Mouse (Mus musculus): Measurements from ENCODE around the gene Ube2v1. TPM values are rescaled to one million over a fixed set of nuclear protein-coding genes. Genes with fewer than 3 reads are reported as not detected.
A peak's percentile ranks its signal among the peaks of the same experiment; 100 is the strongest.
"Not testable (repeated sequence)": the region's sequence is repeated elsewhere in the genome, so short reads cannot be mapped to it uniquely, and the experiment has no call there.

The Ube2v1 gene
- polyA plus RNA-seq, 1 experiment from 2014 or later = 410 TPM

DNA sequence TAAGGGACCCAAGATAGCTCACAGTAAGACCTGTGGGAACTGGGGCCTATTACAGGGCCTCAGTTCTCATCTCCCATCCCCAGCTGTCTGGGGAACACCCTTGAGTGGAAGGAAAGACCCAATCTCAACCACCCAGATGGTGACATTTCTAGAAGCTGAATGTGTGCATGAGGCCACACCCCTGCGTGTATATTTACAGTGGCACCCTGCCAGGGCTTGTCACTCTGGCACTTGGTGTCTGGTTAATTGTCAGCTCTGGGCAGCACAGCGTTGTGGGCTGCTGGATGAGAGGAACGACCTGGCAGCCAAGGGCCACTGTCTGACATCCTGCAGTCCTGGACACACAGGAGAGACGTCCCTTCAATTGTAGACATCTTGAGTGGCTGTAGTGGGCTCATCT is 3.0 kb downstream of the Ube2v1 start:
- H3K4me3 ChIP-seq = no peak overlapping the region
- H3K27ac ChIP-seq (replicated peaks) = 0 out of 2 replicates have a peak overlapping the region, but pooled peaks have one; percentile 98
- DNase-seq (ENCODE audit: low spot score) = no peak
- no peaks in the 10 kb centered on the region for H3K9me3 ChIP-seq (replicated peaks)
- H3K27me3 ChIP-seq (ENCODE audit: low read depth, poor library complexity, severe bottlenecking) = no peaks in the 10 kb centered on the region
- H3K4me1 ChIP-seq = peaks cover 73% of the 10 kb centered on the region
- WGBS = 81% methylated on average over 4 of the region's 4 CpGs
- peaks cover 44% of the 10 kb centered on the region for H3K36me3 ChIP-seq

DNA sequence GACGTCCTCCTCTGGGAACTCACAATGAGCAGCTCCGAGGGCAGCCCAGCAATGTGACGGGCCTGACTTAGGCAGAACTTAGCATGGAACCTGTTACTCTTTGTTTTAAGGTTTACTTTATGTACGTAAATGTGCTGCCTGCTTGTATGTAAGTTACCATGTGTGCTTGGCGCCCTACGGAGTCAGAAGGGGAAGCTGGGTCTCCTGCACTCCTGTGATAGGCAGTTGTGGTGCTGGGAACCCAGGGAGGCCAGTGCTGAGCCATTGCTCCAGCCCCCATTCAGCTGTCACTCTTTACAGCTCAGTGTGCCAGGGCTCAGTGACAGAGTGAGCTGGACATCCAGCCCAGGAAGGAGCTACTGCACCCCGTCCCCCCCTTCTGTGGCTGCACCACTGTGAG is 4.9 kb downstream of the Ube2v1 start:
- Histone ChIP-seq H3K4me1 (peaks cover 61% of the 10 kb centered on the region), H3K27ac (replicated peaks) (no peak overlapping the region), H3K36me3 (peaks cover 49% of the 10 kb centered on the region), H3K9me3 (replicated peaks) (no peaks in the 10 kb centered on the region), H3K27me3 (ENCODE audit: low read depth, poor library complexity, severe bottlenecking) (no peaks in the 10 kb centered on the region), H3K4me3 (no peak overlapping the region)
- WGBS = 90% methylated on average over 7 of the region's 7 CpGs
- no peak for DNase-seq (ENCODE audit: low spot score)

- no peaks in the 10 kb centered on the region for H3K27me3 ChIP-seq (ENCODE audit: low read depth, poor library complexity, severe bottlenecking)
- H3K27ac ChIP-seq (replicated peaks) = no peak overlapping the region
- no peak overlapping the region for H3K4me3 ChIP-seq
- no peaks in the 10 kb centered on the region for H3K9me3 ChIP-seq (replicated peaks)
- peaks cover 55% of the 10 kb centered on the region for H3K36me3 ChIP-seq
- DNase-seq (ENCODE audit: low spot score) = no peak
- 62% methylated on average over 2 of the region's 2 CpGs for WGBS
- peaks cover 62% of the 10 kb centered on the region for H3K4me1 ChIP-seq
These were observed 6.2 kb downstream of the Ube2v1 start for GRCm38 (mm10) chr2:167625670-167626069.

DNA sequence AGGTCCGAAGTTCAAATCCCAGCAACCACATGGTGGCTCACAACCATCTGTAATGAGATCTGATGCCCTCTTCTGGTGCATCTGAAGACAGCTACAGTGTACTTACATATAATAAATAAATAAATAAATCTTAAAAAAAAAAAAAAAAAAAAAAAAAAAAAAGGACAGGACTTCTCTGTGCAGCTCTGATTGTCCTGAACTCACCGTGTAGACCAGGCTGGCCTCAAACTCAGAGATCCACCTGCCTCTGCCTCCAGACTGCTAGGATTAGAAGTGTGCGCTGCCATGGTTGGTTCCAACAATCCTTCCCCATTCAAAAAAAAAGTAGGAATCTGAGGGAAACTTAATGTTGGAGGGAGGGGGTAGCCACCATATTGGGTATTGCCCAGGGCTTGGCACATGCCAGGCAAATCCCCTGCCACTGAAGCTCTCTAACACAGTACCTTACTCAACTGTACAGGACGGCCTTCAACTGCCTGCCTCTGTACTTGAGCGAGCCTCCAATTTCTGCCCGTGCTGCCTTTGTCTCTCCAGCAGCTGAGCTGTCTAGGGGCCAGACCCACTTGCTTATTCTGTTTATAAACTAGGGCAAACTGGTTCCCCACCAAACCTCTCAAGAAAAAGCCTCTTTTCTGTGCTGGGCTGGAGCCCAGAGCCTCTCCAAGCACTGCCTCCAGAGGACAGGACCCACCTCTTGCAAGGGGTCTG is 7.4 kb downstream of the Ube2v1 start:
- Histone ChIP-seq H3K9me3 (replicated peaks) (no peaks in the 10 kb centered on the region), H3K36me3 (peaks cover 56% of the 10 kb centered on the region), H3K27me3 (ENCODE audit: low read depth, poor library complexity, severe bottlenecking) (no peaks in the 10 kb centered on the region), H3K27ac (replicated peaks) (no peak overlapping the region), H3K4me1 (peaks cover 50% of the 10 kb centered on the region), H3K4me3 (no peak overlapping the region)
- DNase-seq (ENCODE audit: low spot score) = no peak
- 92% methylated on average over 5 of the region's 6 CpGs for WGBS

DNA sequence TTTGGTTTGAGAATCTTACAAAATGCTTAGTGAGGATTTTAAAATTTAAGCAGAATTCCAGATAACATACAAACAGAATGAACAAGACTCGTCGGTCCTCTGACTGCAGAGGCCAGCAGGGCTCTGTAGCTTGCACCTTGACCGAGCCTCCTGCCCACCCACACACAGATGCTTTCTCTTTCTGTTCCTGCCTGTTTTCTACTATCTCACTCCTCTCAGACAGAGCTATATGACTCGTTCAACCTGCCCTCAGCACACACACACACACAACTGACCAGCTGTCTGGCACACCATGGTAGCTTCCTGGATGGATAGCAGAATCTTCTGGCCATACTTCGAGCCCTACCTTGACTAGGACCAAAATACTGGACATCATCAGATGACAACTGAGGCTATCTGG is 8.9 kb downstream of the Ube2v1 start:
- WGBS = 92% methylated on average over 5 of the region's 5 CpGs
- peaks cover 52% of the 10 kb centered on the region for H3K36me3 ChIP-seq

DNA sequence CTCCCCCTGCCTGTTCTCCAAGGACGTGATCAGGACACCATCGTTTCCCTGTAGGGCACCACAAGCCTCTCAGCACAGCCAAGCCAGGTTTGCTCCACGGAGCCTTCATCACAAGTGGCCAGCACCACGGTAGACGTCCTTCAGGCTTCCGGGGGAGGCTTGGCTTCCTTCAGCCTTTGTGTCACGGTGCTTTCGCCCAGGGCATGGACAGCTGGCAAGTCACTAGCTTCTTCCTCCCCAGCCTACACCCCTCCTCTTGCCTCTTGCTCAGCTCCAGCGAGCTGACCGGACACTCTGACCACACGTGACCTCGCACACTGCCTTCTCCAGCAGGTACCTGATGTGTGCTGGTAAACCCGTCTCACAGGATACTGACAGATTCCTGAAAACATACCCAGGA is 9.5 kb downstream of the Ube2v1 start:
- Histone ChIP-seq H3K27ac (replicated peaks) (no peak overlapping the region), H3K36me3 (peaks cover 52% of the 10 kb centered on the region)

More for the DNA sequence above, 8.9 kb downstream of the Ube2v1 start:
- Histone ChIP-seq H3K4me3 (no peak overlapping the region), H3K4me1 (peaks cover 46% of the 10 kb centered on the region), H3K27ac (replicated peaks) (no peak overlapping the region), H3K9me3 (replicated peaks) (no peaks in the 10 kb centered on the region), H3K27me3 (ENCODE audit: low read depth, poor library complexity, severe bottlenecking) (no peaks in the 10 kb centered on the region)
- no peak for DNase-seq (ENCODE audit: low spot score)

GRCm38 (mm10) chr2:167621255-167622087 is 10.4 kb downstream of the Ube2v1 start:
- H3K4me3 ChIP-seq = no peak overlapping the region
- 79% methylated on average over 9 of the region's 9 CpGs for WGBS
- peaks cover 44% of the 10 kb centered on the region for H3K4me1 ChIP-seq
- H3K9me3 ChIP-seq (replicated peaks) = no peaks in the 10 kb centered on the region
- H3K27me3 ChIP-seq (ENCODE audit: low read depth, poor library complexity, severe bottlenecking) = no peaks in the 10 kb centered on the region
- H3K27ac ChIP-seq (replicated peaks) = 0 out of 2 replicates have a peak overlapping the region, but pooled peaks have one; percentile 28
- peaks cover 53% of the 10 kb centered on the region for H3K36me3 ChIP-seq
- no peak for DNase-seq (ENCODE audit: low spot score)

More for the DNA sequence above, 9.5 kb downstream of the Ube2v1 start:
- peaks cover 46% of the 10 kb centered on the region for H3K4me1 ChIP-seq
- 91% methylated on average over 13 of the region's 13 CpGs for WGBS
- H3K4me3 ChIP-seq = no peak overlapping the region
- DNase-seq (ENCODE audit: low spot score) = no peak
- H3K27me3 ChIP-seq (ENCODE audit: low read depth, poor library complexity, severe bottlenecking) = no peaks in the 10 kb centered on the region
- H3K9me3 ChIP-seq (replicated peaks) = no peaks in the 10 kb centered on the region

DNA sequence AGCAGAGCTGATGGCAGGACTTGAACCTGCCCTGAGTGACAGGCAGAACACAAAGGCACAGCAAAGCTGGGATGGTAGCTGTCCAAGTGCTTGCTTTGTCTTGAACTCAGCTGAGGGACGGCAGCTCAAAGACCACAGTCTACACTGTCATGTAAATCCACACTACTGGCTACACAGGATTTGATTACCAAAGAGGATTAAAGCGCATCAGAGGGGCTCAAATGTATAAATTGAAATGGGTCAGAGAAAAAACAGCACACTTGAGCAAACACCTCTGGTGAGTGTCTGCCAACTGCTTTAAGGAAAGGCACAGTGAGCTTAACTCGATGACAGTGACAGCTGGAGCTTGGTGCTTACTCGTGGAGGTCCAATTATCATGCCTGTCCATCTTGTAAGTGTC is 14.4 kb downstream of the Ube2v1 start:
- H3K27ac ChIP-seq (replicated peaks) = no peak overlapping the region
- peaks cover 11% of the 10 kb centered on the region; the same call in 1 of the 2 replicates for H3K9me3 ChIP-seq (replicated peaks)
- H3K4me1 ChIP-seq = peaks cover 40% of the 10 kb centered on the region
- H3K27me3 ChIP-seq (ENCODE audit: low read depth, poor library complexity, severe bottlenecking) = no peaks in the 10 kb centered on the region
- no peak for DNase-seq (ENCODE audit: low spot score)
- 74% methylated on average over 4 of the region's 4 CpGs for WGBS
- H3K36me3 ChIP-seq = peaks cover 80% of the 10 kb centered on the region
- no peak overlapping the region for H3K4me3 ChIP-seq

DNA sequence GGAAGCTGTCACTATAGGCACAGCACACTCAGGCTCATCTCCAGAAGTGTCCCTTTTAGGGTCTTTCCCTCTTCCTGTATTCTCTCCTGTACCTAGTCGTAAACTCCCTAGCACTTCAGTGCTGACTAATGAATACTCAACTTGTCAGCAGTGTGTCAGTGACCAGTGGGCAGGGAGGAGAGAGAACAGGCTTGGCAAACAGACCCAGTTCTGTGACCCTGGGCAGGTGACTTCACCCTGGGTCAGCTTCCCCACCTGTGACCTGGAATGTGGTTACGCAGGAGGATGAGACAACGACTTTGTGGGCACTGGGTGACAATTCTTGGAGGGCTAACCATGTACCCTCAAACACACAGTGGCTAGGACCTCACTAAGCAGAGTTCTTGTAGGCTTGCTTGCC is 14.9 kb downstream of the Ube2v1 start:
- H3K9me3 ChIP-seq (replicated peaks) = peaks cover 11% of the 10 kb centered on the region; the same call in 1 of the 2 replicates
- no peaks in the 10 kb centered on the region for H3K27me3 ChIP-seq (ENCODE audit: low read depth, poor library complexity, severe bottlenecking)
- H3K4me3 ChIP-seq = no peak overlapping the region
- 95% methylated on average over 3 of the region's 3 CpGs for WGBS
- H3K27ac ChIP-seq (replicated peaks) = no peak overlapping the region
- H3K36me3 ChIP-seq = peaks cover 80% of the 10 kb centered on the region
- DNase-seq (ENCODE audit: low spot score) = no peak
- H3K4me1 ChIP-seq = peaks cover 35% of the 10 kb centered on the region

DNA sequence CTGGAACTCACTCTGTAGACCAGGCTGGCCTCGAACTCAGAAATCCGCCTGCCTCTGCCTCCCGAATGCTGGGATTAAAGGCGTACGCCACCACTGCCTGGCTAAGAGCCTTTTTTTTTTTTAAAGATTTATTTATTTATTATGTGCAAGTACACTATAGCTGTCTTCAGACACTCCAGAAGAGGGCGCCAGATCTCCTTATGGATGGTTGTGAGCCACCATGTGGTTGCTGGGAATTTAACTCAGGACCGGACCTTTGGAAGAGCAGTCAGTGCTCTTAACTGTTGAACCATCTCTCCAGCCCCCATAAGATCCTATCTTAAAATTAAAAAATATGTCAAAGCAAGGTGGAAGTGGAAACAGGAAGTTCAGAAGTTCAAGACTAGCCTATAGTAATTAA is 18.6 kb downstream of the Ube2v1 start:
- Histone ChIP-seq H3K9me3 (replicated peaks) (peaks cover 11% of the 10 kb centered on the region; the same call in 1 of the 2 replicates), H3K4me1 (peaks cover 19% of the 10 kb centered on the region), H3K36me3 (peaks cover 94% of the 10 kb centered on the region)
- H3K27ac ChIP-seq (replicated peaks); DNase-seq (ENCODE audit: low spot score); H3K27me3 ChIP-seq (ENCODE audit: low read depth, poor library complexity, severe bottlenecking); H3K4me3 ChIP-seq: not testable (repeated sequence)
- 96% methylated on average over 7 of the region's 7 CpGs for WGBS

- no peak overlapping the region for H3K4me3 ChIP-seq
- 96% methylated on average over 14 of the region's 14 CpGs for WGBS
- H3K27ac ChIP-seq (replicated peaks) = no peak overlapping the region
- no peak for DNase-seq (ENCODE audit: low spot score)
- H3K27me3 ChIP-seq (ENCODE audit: low read depth, poor library complexity, severe bottlenecking) = no peaks in the 10 kb centered on the region
- peaks cover 87% of the 10 kb centered on the region for H3K36me3 ChIP-seq
- peaks cover 7% of the 10 kb centered on the region for H3K4me1 ChIP-seq
- H3K9me3 ChIP-seq (replicated peaks) = peaks cover 11% of the 10 kb centered on the region; the same call in 1 of the 2 replicates
These were observed 19.8 kb downstream of the Ube2v1 start for GRCm38 (mm10) chr2:167612122-167612521.

DNA sequence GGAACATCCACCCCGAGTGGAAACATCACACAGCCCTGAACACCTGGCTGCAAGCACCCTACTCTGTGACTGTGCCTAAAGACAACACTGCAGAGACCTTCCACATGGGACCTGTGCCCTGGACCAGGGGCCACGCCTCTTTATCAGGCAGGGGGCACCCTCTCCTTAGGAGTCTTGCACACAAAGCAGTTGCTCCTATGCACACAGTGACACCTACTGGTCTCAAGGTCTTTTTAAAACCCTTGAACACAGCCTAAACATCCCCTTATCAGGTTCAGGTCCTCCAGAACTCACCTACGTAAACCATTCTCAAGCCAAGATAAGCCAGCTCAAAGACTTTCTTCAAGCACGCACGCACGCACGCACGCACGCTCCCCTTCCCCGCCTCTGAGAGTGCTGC is 20.6 kb downstream of the Ube2v1 start:
- H3K27ac ChIP-seq (replicated peaks) = no peak overlapping the region
- no peak overlapping the region for H3K4me3 ChIP-seq
- H3K36me3 ChIP-seq = peaks cover 86% of the 10 kb centered on the region
- DNase-seq (ENCODE audit: low spot score) = no peak
- peaks cover 11% of the 10 kb centered on the region; the same call in 1 of the 2 replicates for H3K9me3 ChIP-seq (replicated peaks)
- H3K27me3 ChIP-seq (ENCODE audit: low read depth, poor library complexity, severe bottlenecking) = no peaks in the 10 kb centered on the region
- 92% methylated on average over 10 of the region's 10 CpGs for WGBS
- H3K4me1 ChIP-seq = peaks cover 5% of the 10 kb centered on the region; the same call in 1 of the 2 replicates

DNA sequence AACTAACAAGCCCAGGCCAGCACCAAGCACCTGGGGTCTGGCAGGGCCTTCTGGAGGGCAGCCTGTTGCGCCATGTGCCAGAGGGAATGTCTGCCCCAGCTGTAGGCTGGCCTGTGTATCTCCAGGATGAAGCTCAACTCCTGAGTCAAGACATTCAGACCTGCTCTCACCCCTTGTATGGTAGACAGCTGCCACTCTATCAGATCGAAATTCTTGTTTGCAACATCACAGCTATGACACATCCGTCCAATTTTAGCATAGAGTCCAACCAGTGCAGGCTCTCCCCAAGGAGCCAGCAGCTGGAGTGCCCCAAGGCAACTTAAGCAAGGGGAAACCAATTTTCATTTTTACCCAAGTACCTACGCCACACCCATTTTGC is 25.2 kb downstream of the Ube2v1 start:
- Histone ChIP-seq H3K9me3 (replicated peaks) (no peaks in the 10 kb centered on the region), H3K27me3 (ENCODE audit: low read depth, poor library complexity, severe bottlenecking) (peaks cover 6% of the 10 kb centered on the region; the same call in 1 of the 2 replicates), H3K36me3 (peaks cover 40% of the 10 kb centered on the region), H3K4me1 (peaks cover 12% of the 10 kb centered on the region), H3K4me3 (no peak overlapping the region), H3K27ac (replicated peaks) (no peak overlapping the region)
- DNase-seq (ENCODE audit: low spot score) = no peak
- 88% methylated on average over 4 of the region's 4 CpGs for WGBS

Data from midbrain, embryonic 10.5 days (tissue).